Mouse (Mus musculus) left cerebral cortex, adult 9 months (tissue): ENCODE results near the gene Cox7b.
"Not testable (repeated sequence)": the region's sequence is repeated elsewhere in the genome, so short reads cannot be mapped to it uniquely, and the experiment has no call there.

Experiments used
- DNase-seq, 2 experiments: peaks; one replicate each; pipeline ENCODE4 v3.0.0; 2022; ENCODE audit warnings: low spot score in 2 of 2

Cox7b gene

DNA sequence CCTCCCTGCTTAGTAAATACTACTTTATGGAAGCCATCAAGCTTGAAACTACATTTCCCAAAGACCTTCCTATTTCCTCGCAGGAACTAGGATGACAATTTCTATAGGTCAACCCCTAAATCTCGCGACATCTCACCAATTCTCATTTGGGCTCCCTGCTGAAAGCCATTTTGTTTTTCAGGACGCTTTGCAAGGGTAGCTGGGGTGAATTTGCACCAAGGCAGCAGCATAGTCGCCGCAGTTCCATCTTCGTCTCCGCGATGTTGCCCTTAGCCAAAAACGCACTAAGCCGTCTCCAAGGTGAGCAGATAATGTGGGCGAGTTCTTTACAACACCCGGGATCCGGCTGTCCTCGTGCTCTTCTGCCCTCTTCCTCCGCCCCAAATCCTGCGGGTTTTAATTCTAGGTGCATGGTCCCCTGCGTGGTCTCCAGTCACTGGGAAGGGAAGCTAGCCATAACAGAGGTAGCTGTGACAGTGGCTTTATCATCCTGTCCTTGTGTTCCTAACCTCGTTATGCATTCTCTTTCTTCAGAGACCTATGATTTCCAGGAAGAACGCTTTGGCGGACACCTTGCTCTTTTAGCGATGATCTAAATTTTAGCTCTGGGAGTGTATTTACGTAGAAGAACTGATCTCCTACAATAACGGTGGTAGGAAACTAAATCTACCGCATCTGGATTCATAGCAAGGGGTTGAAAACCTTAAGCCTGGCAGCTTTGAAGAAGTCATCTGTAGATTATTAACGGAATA, at the start of gene Cox7b:
TSS of gene Cox7b (plus strand) at position 130 of the 752 bp plus-strand sequence.
- DNase-seq = peak; percentile 62 to 78

DNA sequence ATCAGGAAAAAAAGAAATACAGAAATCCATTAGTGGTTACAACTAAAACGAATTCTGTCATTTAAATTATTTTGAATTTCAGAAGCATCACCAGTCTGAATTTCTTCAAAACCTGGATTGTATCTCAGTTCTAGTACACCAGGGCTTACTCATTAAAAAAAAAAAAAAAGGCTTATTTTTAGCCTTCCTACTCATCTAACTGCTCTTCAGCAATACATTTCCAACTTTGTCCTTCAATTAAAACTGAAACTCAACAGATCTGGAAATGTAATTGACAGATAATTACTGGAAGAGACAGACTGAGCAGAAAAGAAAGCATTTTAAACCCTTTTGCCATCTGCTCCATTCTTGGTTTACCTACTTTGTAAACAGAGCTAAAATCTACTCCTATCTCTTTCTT, 13.9 kb upstream of the Cox7b start:
- DNase-seq = no peak

DNA sequence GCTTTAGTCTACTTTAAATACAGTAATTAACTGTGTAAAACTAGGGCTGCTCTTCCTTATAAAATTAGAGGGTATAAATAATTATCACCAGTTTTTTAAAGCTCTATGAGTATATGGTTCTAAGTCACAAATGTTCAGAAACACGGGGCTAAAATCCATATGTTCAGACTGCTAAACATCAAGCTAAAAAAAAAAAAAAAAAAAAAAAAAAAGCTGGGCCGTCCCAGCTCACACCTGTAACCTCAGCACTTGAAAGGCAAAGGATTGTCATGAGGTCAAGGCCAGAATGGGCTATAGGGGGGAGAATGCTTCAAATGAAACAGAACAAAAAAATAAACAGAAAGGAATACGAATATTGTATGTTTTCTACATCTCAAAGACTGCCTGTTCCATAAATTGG, 4.7 kb upstream of the Cox7b start:
- no peak for DNase-seq

DNA sequence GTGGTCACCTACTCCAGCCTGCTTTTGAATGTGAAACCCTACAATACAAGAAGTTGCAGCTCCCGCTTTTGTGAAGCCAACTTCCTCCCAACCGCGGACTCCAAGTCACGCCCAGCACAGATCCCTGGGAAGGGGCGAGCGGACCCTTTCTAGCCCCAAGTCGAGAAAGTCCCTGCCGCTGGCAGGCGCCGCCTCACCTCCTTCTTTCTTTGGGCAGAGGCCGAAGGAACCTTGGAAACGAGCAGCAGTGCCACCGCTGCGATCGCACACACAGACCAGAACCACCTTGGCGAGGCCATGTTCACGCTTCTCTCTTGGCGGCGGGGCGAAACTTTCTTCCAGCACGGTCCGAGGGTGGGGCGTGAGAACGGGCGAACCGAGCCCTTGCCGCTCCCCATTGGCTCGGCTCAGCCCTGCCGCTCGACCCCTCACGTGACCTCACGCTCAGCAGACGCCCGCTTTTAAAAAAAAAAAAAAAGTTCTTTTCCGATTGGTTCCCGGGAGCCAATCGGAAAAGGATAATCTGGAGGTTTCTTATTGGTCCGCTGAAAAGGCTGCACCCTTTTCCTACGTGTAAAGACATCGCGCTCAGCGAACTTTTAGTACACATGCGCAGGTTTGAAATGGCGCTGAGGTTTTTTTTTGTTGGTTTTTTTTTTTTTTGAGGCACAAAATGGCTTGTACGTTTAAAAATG, 3.9 kb upstream of the Cox7b start, which contains the start of gene Magt1:
TSS of gene Magt1 (minus strand) at position 442 of the 695 bp plus-strand sequence.
- DNase-seq = peak; percentile 71 to 73

DNA sequence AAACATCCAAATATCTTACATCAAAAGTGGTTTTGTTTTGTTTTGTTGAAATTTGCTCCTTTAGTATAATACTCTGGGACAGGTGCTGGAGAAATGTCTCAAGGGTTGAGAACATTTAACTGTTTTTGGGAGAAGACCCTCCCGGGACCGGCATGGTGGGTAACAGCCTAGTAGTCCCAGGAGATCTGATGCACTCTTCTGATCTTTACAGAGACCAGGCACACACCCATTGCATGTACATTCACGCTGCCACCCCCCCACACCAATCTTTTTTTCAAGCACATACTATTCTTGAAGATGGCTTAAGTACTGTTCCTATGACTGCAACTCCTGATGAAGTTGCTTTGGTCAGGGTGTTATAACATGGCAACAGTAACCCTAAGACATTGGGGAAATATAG, 2.9 kb upstream of the Cox7b start:
- no peak for DNase-seq

DNA sequence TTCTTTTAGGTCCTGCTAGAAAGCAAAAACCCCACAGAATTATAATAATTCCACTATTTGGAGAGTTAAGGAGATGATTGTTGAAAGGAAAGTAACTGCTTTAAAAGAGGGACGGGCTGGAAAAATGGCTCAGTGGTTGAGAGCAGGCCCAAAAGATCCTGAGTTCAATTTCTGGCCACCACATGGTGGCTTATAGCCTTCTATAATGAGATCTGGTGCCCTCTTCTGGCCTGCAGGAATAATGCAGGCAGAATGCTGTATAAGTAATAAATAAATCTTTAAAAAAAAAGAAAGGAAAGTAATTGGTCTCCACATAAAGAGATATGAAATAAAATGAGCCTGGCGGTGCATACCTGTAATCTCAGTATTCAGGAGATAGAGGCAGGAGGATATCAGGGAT, 2.3 kb upstream of the Cox7b start:
- DNase-seq = peak in 1 of 2 experiments; percentile 49

DNA sequence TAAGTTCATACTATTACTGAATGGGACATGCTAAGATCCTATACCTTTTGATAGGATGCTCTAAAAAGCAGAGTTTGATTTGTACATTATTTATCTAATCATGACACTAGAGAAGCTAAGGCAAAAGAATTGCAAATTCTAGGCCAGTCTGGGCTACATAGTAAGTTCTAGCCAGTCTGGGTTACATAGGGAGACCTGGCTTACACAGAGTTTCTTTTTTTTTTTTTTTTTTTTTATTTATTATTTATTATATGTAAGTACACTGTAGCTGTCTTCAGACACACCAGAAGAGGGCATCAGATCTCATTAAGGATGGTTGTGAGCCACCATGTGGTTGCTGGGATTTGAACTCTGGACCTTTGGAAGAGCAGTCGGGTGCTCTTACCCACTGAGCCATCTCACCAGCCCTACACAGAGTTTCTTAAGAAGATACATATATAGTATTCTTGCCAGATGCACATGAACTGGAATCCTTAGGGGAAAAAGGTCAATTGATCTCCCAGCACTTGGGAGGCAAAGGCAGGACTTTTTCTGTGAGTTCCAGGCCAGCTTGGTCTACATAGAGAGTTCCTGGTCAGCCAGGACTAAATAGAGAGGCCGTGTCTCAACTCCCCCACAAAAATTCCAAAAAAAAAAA, 641 bp upstream of the Cox7b start:
- not testable (repeated sequence) for DNase-seq

DNA sequence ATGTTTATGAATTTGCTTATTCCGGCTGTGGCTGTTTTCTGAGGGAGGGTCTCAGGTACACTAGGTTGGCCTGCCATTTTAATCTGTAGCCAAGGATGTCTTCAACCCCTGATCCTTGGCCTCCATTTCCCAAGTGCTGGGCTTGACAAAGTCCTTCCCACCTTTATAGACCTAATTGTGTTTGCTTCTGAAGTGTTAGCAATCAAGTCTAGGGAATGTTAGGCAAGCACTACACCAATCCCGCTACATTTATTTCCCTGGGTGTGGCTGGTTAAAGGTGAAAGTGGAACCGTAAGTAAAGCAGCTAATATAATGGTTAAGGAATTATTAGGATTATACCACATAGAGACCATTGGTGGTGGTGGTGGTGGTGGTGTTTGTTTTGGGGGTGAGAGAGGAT, 1.6 kb downstream of the Cox7b start:
- no peak for DNase-seq

DNA sequence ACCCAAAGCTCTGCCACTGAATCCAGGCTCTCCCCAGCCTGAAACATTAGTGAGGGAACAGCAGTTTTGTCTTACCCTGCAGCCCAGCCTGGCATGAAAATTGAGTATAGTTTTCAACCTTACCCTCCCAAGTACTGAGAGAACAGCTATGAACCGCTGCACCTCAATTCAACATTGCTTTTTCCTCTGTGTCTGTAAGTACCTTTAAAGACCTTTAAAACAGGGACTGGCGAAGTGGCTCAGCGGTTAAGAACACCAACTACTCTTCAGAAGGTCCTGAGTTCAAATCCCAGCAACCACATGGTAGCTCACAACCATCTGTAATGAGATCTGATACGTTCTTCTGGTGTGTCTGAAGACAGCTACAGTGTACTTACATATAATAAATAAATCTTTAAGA, 2.0 kb downstream of the Cox7b start:
- DNase-seq = no peak

DNA sequence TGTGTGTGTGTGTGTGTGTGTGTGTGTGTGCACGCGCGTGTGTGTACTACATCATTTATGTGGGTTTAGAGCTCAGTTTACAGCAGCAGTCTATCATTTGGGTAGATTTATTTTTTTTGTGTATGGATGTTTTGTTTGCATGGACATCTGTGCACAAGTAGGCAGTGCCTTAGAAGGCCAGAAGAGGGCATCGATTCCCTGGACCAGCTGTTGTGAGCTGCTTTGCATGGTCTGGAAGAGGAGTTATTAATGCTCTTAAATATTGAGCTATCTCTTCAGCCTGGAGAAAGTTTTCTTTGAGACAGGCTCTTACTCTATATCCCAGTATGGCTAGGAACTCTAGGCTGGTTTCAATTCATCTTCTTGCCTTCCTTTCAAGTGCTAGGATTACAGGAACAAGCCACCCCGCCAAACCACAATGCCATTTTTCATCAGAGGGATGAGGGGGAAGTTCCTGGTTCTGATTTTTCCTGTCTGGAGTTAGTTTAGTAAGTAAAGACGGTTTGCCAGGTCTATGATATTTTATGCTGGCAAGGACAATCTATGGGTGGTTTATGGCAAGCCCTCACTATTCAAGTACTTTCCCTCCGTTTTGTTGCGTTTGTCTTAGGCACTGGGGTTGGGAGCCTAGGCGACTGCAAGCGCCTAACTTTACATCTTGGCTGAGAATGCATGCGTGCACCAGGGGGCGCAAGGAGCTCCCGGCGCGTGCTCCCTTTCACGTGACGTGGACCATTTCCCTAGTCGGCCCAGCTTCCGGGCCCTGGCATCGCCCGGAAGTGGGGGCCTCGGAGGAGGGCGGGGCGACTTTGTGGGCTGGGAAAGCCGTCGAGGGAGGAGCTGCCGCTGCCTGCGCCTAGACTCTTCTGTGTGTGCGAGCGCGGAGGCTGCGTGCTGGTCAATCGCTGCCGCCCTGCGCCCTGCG, 11.2 kb downstream of the Cox7b start, which contains the start of gene Atp7a:
TSS of gene Atp7a (plus strand) at position 859 of the 925 bp plus-strand sequence.
- peak; percentile 82 to 90 for DNase-seq

DNA sequence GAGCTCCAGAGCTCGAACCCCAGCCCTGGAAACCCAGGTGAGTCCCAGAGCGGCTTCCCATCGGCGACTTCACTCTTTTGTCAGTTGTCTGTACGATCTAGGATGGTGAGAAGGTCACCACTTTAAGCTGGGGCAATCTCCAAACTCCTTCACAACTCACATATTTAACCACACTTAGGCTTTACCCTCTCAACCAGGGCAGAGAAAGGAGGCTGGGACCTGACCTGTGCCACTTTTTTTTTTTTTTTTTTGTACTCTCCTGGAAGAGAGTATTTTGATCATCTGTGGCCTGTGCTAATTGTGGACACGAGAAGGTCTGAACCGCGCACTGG, 11.8 kb downstream of the Cox7b start:
- no peak for DNase-seq

DNA sequence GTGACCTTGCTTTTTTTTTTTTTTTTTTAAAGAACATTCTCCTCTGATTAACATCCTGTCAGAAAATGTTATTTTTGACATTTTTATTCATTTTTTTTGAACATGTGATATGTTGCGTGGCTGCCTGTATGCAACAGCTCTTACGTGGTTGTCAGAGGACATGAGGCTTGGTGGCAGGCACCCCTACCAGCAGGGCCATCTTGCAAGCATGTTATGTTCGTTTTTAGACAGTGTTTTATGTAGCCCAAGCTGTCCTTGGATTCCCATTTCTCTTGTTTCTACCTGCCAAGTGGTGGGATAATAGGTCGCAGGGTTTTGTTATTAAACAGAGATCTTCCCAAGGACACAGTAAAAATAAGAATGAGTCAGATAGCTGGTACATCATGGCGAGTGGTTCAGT, 14.7 kb downstream of the Cox7b start:
- DNase-seq = no peak

DNA sequence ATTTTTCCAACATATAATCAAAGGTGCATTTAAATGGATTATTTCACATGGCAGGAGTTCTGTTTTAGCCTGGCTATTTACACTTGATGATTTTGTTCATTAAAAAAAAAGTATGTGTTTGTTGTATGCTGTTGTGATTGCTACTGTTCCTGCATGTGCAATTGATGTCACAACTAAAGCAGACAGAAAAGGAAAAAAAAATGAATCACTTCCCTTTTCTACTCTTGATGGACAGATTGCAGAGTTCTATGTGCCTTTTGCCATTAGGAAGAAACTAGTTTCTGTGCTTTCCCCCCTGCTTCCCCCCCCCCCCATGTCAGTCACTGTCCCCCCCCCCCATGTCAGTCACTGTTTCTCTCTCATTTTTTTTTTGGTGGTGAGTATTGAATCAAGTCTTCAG, 15.6 kb downstream of the Cox7b start:
- DNase-seq = no peak

DNA sequence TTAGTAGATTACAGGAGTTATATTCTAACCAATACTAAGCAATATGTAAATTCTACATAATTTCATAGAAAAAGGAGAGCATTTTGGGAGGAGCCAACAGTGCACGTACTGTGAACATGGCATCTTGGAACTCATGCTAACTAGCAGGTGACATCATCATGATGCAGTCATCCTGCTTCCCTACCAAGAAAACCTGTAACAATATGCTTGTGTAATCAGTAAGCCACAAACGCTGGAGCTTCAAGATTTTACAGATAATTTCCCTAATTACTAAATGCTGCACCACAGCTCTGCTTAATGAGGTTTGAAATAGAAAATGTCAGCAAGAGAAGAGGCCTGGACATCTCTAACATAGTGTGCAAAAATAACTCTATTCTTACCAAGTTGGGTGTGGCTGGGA, 20.2 kb downstream of the Cox7b start:
- DNase-seq = no peak

DNA sequence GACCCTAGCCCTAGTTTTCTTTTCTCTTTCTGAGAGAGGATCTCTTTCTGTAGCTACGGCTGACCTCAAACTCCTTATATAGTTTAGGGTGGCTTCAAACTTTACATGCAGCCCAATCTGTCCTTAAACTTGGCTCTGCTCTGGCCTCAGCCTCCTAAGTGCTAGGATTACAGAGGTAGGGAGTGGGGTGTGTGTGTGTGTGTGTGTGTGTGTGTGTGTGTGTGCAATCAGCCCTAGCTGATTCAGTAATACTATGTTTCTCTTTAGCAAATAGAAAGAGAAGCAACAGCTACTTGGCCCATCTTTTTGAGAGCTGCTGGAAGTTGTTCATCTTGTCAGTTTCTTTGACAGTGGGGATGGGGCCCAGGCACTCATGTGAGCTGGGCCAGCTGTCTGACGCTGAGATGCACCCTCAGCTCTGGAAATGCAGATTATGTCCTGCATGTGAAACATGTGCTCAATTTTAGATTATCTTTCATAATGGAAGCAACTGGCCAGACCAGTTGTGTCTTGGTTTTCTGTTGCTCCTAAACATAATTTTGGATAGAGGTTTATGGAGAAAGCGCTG, 21.8 kb downstream of the Cox7b start:
- no peak for DNase-seq

DNA sequence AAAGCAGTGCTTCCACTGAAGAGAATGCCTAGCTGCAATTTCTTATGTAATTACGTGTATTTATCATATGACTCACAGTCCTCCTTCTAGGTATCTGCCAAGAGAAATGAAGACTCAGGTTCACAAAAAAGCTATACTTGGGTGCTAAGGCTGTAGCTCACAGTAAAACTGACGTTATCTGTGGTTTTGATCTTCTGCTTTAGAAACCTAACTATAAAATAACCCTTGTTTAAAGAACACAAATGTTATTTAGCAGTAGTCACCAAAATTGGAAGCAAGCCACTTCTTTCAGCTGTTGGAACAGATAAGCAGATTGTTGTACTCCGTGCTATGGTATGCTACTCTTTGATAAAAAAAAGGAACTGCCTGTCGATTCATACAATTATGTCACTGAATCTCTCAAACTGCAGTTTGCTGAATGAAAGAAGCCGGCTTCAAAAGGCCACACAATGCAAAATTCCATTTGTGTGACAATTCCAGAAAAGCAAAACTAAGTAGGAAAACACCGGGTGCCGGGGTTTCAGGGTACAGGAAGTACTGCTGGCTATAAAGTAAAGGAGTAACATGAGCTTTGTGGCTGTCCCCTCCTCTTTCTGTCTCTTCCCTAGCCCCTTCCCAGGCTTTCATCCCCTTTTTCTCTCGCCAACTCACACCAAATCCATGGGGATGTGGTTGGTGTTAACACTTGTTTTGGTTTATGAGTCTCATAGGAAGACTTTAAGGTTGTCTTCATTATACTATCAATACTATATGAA, 28.5 kb downstream of the Cox7b start:
- no peak for DNase-seq

DNA sequence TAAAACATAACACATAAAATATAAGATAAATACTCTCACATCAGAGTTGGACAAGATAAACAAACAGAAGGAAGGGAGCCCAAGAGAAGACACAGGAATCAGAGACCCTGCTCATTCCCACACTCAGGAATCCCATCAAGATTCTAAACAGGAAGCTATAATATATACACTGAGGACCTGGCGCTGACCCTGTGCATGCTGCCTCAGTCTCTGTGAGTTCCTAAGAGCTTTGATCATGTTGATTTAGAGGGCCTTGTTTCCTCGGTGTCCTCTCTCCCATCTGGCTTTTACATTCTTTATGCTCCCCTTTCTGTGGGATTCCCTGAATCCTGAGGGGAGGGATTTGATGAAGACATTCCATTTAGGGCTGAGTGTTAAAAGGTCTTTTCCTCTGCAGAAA, 30.0 kb downstream of the Cox7b start:
- DNase-seq = no peak

DNA sequence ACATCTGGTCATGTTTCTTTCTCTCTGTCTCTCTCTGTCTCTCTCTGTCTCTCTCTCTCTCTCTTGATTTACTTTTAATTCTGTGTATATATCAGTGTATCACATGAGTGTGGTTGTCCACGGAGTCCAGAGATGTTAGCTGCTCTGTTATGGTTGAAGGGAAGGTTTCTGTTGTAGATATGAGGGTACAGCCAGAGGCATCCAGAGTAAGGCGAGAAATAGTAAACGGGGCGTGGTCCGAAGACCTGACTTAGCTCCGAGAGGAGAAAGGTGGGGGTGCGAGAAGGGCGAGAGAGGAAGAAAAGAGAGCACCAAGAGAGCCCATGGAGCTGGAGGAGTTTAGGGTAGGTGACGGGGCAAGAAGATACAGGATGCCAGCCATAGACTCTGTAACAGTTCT, 30.4 kb downstream of the Cox7b start:
- DNase-seq = no peak

DNA sequence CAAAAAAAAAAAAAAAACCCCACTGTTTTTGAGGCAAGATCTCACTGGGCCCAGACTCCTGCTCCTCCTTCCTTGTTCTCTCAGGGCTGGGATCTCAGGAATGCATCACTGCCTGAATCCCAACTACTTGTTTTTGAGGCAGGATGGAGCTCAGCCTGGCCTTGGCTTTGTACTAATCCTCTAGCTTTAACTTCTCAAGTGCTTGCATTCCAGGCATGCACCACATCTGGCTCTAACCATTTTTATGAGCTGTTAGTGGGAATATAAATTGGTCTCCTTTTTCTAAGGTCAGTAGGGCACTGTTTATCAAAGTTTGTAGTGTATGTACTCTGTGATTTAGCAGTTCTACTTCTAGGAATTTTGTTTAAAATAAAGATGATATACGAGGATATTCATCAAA, 32.7 kb downstream of the Cox7b start:
- no peak for DNase-seq
